Comparison of ENCODE assay signal across 14 mouse cellular contexts in the genomic region with DNA sequence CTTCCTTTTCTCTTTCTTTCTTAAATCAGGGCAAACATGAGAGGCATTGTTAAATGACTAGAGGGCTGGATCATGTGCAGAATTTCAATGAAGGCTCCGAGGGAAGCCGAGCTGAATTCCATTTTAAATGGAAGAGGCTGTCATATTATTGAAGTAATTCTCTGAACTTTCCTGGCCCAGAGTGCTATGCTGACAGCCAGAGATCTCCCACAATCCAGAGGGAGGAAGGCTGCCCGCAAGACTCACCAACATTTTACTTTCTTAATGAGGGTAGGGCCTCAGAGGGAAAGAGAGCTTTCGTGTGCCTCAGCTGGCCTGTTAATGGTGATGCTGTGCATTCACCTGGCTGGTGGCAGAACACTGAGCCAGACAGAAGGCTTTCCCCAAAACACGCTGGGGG.
DNase-seq lines count a peak whose midpoint lies in the region; ATAC-seq and TF ChIP-seq lines count a peak whose summit lies in the region.
"Had no signal": no experiment of that assay in that cellular context is flagged by ENCODE, and none has a peak within 500 bp of the region (broad histone marks: within the 10 kb centered on the region; RNA-seq: fewer than 3 reads in every experiment).

No protein-coding gene starts in this region.

- H3K4me3 ChIP-seq in midbrain, embryonic 11.5 days (ENCODE audit: low read depth, low read length) = no peak overlapping the region
- no peak overlapping the region for H3K4me3 ChIP-seq in midbrain, embryonic 10.5 days
- H3K4me3 ChIP-seq in forebrain, postnatal 0 days (ENCODE audit: low read depth, low read length) = no peak overlapping the region
- H3K4me3 ChIP-seq in midbrain, embryonic 13.5 days (replicated peaks) = no peak overlapping the region
- H3K4me3 ChIP-seq in gastrocnemius, adult 2 months = no peak overlapping the region
- H3K4me3 ChIP-seq: embryonic facial prominence, embryonic 10.5 days; heart, embryonic 10.5 days; liver, embryonic 12.5 days had no signal

- no peak for TF ChIP-seq CTCF in forebrain, postnatal 0 days (IDR thresholded peaks at IDR 0.05; ENCODE audit: low read depth)
- no peak for TF ChIP-seq CTCF in gastrocnemius, adult 2 months (IDR thresholded peaks at IDR 0.05)

- no peaks in the 10 kb centered on the region for H3K27me3 ChIP-seq in midbrain, embryonic 11.5 days (ENCODE audit: control insufficient read depth, insufficient read depth, low read length)
- no peaks in the 10 kb centered on the region for H3K27me3 ChIP-seq in midbrain, embryonic 10.5 days (ENCODE audit: low read depth, poor library complexity, severe bottlenecking)
- H3K27me3 ChIP-seq in forebrain, postnatal 0 days (ENCODE audit: insufficient read depth, low read length) = no peaks in the 10 kb centered on the region
- H3K27me3 ChIP-seq in midbrain, embryonic 13.5 days = no peaks in the 10 kb centered on the region
- H3K27me3 ChIP-seq: liver, embryonic 12.5 days had no signal

- intact Hi-C loops in gastrocnemius, adult 2 months (cut with DNase I) = no loop called here

- no peak overlapping the region for H3K4me2 ChIP-seq in midbrain, embryonic 11.5 days
- H3K4me2 ChIP-seq in forebrain, postnatal 0 days (ENCODE audit: low read depth) = no peak overlapping the region
- no peak overlapping the region; the same call in 1 of the 2 replicates for H3K4me2 ChIP-seq in midbrain, embryonic 13.5 days (replicated peaks)
- H3K4me2 ChIP-seq: liver, embryonic 12.5 days had no signal

- H3K27ac ChIP-seq in midbrain, embryonic 11.5 days (ENCODE audit: low read depth, low read length) = peak overlapping the region; percentile 40; the same call in 1 of the 2 replicates
- no peak overlapping the region; the same call in 1 of the 2 replicates for H3K27ac ChIP-seq in midbrain, embryonic 10.5 days (replicated peaks)
- peak overlapping the region; percentile 66 for H3K27ac ChIP-seq in forebrain, postnatal 0 days (ENCODE audit: low read depth, low read length)
- H3K27ac ChIP-seq in midbrain, embryonic 13.5 days = peak overlapping the region; percentile 90
- H3K27ac ChIP-seq in gastrocnemius, adult 2 months = no peak overlapping the region
- H3K27ac ChIP-seq: embryonic facial prominence, embryonic 10.5 days; heart, embryonic 10.5 days; liver, embryonic 12.5 days had no signal

- ATAC-seq in midbrain, embryonic 11.5 days (ENCODE audit: low FRiP score) = peak; percentile 54
- peak; percentile 44; the same call in 1 of the 2 replicates for ATAC-seq in forebrain, postnatal 0 days
- ATAC-seq in midbrain, embryonic 13.5 days = peak; percentile 75
- ATAC-seq in erythroblast, adult 5-6 weeks (replicated peaks; ENCODE audit: low FRiP score, poor library complexity, severe bottlenecking) = no peak
- no peak for ATAC-seq in frontal cortex, adult (ENCODE audit: low TSS enrichment)
- ATAC-seq: liver, embryonic 12.5 days had no signal

- peaks cover 7% of the 10 kb centered on the region; the same call in 1 of the 2 replicates for H3K4me1 ChIP-seq in midbrain, embryonic 11.5 days (ENCODE audit: control insufficient read depth, insufficient read depth, low read length)
- peaks cover 14% of the 10 kb centered on the region; the same call in 1 of the 2 replicates for H3K4me1 ChIP-seq in midbrain, embryonic 10.5 days
- H3K4me1 ChIP-seq in forebrain, postnatal 0 days (ENCODE audit: insufficient read depth) = peaks cover 18% of the 10 kb centered on the region; the same call in 1 of the 2 replicates
- H3K4me1 ChIP-seq in midbrain, embryonic 13.5 days (replicated peaks) = peaks cover 53% of the 10 kb centered on the region

- DNase-seq in midbrain, embryonic 11.5 days (ENCODE audit: low spot score, missing footprints) = no peak
- no peak for DNase-seq in midbrain, embryonic 10.5 days (ENCODE audit: low spot score)
- no peak for DNase-seq in forebrain, postnatal 0 days
- DNase-seq in gastrocnemius, adult 2 months = no peak
- DNase-seq: cerebellum, adult 8-10 months; gastrocnemius, postnatal 14 days; kidney, adult 8-10 months; thymus, adult 2 months had no signal

- H3K36me3 ChIP-seq in midbrain, embryonic 11.5 days (ENCODE audit: control insufficient read depth, insufficient read depth, low read length) = no peaks in the 10 kb centered on the region
- no peaks in the 10 kb centered on the region for H3K36me3 ChIP-seq in midbrain, embryonic 10.5 days
- H3K36me3 ChIP-seq in forebrain, postnatal 0 days (ENCODE audit: insufficient read depth) = no peaks in the 10 kb centered on the region; the same call in 1 of the 2 replicates
- no peaks in the 10 kb centered on the region for H3K36me3 ChIP-seq in midbrain, embryonic 13.5 days
- H3K36me3 ChIP-seq: embryonic facial prominence, embryonic 10.5 days; heart, embryonic 10.5 days; liver, embryonic 12.5 days had no signal

- H3K9me3 ChIP-seq in midbrain, embryonic 11.5 days (ENCODE audit: control insufficient read depth, low read length) = no peaks in the 10 kb centered on the region
- no peaks in the 10 kb centered on the region for H3K9me3 ChIP-seq in midbrain, embryonic 10.5 days (replicated peaks)
- H3K9me3 ChIP-seq in forebrain, postnatal 0 days (ENCODE audit: low read length) = no peaks in the 10 kb centered on the region
- no peaks in the 10 kb centered on the region for H3K9me3 ChIP-seq in midbrain, embryonic 13.5 days
- H3K9me3 ChIP-seq: embryonic facial prominence, embryonic 10.5 days; heart, embryonic 10.5 days; liver, embryonic 12.5 days had no signal

- WGBS in midbrain, embryonic 11.5 days = 64% methylated on average over 5 of the region's 5 CpGs
- 82% methylated on average over 5 of the region's 5 CpGs for WGBS in midbrain, embryonic 10.5 days
- 26% methylated on average over 5 of the region's 5 CpGs for WGBS in forebrain, postnatal 0 days
- WGBS in midbrain, embryonic 13.5 days = 28% methylated on average over 5 of the region's 5 CpGs

- no peak overlapping the region for H3K9ac ChIP-seq in midbrain, embryonic 11.5 days (ENCODE audit: low read length)
- no peak overlapping the region for H3K9ac ChIP-seq in forebrain, postnatal 0 days
- no peak overlapping the region for H3K9ac ChIP-seq in midbrain, embryonic 13.5 days (replicated peaks)
- H3K9ac ChIP-seq: liver, embryonic 12.5 days had no signal

Comparison
In these comparisons a context has a peak if more than half of its experiments do, and no peak if none do; other contexts are left out.
1. H3K27ac ChIP-seq: peak in midbrain, embryonic 11.5 days (single experiment), forebrain, postnatal 0 days (single experiment) and midbrain, embryonic 13.5 days (single experiment); none in midbrain, embryonic 10.5 days (single experiment) and gastrocnemius, adult 2 months (single experiment).
2. ATAC-seq: peak in midbrain, embryonic 11.5 days (single experiment), forebrain, postnatal 0 days (single experiment) and midbrain, embryonic 13.5 days (single experiment); none in erythroblast, adult 5-6 weeks (single experiment) and frontal cortex, adult (single experiment).